Mouse (Mus musculus): ENCODE results near the gene Hs3st5.

Hs3st5 gene

DNA sequence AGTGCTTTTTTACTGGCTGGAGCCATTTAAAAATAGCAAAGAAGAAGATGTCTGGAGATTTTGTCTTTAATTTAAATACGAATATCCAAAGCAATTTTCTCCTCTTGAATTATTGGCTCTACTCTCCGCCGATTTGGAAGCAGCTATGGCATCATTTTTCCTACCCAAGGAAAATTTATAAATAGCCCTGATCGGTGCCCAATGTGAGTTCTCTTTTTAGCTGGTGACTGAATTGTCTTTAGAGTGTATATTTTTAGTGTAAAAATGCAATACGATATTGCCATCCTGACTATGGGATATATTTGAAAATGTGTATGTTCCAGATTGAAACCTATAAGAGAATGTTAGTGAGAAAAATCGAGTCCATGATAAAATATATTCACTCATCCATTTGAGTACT, 51.1 kb downstream of the Hs3st5 start:
- DNase-seq (ENCODE audit: low read depth, low spot score): no peak

DNA sequence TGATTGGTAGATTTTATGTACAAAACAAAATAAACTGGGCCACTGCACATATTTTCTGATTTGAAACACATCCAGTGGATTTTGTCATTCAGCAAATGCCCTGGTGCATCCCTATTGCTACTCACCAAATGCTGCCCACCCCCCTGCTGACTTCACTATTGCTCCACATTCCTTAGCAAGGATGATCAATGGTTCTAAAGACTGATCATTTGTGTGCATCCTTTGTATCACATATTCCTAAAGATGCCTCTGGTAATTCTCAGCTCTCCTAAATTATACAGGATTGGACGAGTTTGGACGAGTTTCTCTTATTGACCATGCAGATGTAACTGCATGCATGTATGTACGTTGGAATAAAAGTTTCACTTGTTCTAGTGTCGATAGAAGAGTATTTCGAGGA, 52.1 kb downstream of the Hs3st5 start:
- DNase-seq (ENCODE audit: low read depth, low spot score): peak; percentile 61

- DNase-seq (ENCODE audit: low read depth, low spot score): no peak
Observed at GRCm38 (mm10) chr10:36567258-36567657, 60.6 kb downstream of the Hs3st5 start.

GRCm38 (mm10) chr10:36572540-36572939, 65.9 kb downstream of the Hs3st5 start:
- no peak for DNase-seq (ENCODE audit: low read depth, low spot score)

- DNase-seq (ENCODE audit: low read depth, low spot score): no peak
Observed at GRCm38 (mm10) chr10:36578375-36579145, 71.9 kb downstream of the Hs3st5 start.

DNA sequence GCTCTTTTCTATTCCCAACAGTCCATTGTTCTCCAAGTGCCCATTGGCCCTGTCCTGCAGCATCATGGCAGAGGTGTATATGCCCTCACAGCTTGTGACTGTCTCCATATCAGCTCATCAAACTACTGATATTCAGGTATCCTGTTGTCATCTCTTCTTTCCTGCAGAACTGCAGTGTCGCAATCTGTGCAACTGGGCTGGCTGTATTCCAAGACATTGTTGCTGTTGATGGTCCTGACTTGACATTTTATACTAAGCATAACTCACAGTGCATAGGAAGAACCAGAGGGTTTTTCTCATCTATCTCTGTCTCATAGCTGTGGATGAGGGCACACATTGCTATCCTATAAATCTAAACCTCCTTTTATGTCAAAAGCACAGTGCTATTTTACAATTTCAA, 103.8 kb downstream of the Hs3st5 start:
- DNase-seq (ENCODE audit: low read depth, low spot score): peak; percentile 43

DNA sequence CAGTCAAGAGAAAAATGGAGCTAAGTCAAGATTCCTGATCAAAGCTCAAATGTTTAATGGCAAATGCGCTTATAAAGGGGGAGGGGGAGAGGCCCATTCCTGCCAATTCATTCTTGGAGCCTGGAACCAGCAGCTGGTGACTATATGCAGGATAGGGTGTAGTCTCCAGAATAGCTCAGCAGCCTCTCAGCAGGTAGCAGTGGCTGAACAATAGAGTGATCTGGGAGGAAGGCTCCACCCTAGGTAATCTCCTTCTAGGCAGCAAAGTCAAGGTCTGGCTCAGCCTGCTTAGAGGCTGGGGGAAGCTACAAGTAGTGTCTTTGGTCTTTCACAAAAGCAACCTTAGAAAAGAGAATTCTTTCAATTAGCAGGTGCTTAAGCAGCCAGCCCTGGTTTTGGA, 104.8 kb downstream of the Hs3st5 start:
- DNase-seq (ENCODE audit: low read depth, low spot score): peak; percentile 100

GRCm38 (mm10) chr10:36623037-36623436, 116.4 kb downstream of the Hs3st5 start:
- DNase-seq (ENCODE audit: low read depth, low spot score): peak; percentile 94

DNA sequence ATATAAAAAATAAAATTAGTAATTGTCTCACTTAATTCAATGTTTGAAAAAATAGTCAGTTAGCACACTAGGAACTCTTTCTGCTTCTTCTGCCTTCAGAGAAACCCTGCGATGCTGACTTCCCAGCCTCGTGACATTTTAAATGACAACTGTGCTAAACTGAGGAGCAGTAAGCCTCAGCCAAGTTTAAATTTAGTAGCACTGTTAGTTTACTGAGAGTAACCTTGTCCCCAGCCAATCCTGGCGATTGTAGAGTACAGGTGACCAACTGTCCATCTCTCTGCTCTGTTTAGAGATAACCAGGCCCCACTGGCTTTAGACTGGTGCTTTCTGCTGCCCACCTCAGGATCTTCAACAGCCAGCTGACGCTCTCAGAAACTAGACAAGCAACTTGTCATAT, 121.3 kb downstream of the Hs3st5 start:
- no peak for DNase-seq (ENCODE audit: low read depth, low spot score)

- DNase-seq (ENCODE audit: low read depth, low spot score): no peak
Observed at GRCm38 (mm10) chr10:36631746-36632145, 125.1 kb downstream of the Hs3st5 start.

GRCm38 (mm10) chr10:36650653-36651052, 144.0 kb downstream of the Hs3st5 start:
- no peak for DNase-seq (ENCODE audit: low read depth, low spot score)

GRCm38 (mm10) chr10:36713974-36714373, 207.4 kb downstream of the Hs3st5 start:
- no peak for DNase-seq (ENCODE audit: low read depth, low spot score)

DNA sequence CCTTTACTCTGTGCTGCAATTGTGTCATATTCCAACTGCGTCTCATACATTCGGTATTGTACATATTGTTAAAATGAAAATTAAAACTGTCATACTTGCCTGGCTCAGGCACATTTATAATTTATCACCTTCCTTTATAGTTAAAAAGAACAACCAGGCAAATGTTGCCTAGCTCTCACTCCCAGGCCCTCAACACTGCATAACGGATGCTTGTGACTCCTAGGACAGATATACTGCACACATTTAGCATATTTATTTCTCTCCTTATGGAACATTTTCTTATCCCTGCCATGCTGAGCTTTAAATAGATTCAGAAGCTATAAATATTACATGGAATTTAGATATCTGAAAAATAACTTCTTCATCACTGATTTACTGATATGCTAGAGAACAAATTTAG, 219.6 kb downstream of the Hs3st5 start:
- DNase-seq (ENCODE audit: low read depth, low spot score): no peak

- no peak for DNase-seq (ENCODE audit: low read depth, low spot score)
Observed at GRCm38 (mm10) chr10:36729361-36730098, 222.9 kb downstream of the Hs3st5 start.

- no peak for DNase-seq (ENCODE audit: low read depth, low spot score)
Observed at GRCm38 (mm10) chr10:36739375-36739774, 232.8 kb downstream of the Hs3st5 start.

GRCm38 (mm10) chr10:36750021-36750420, 243.4 kb downstream of the Hs3st5 start:
- peak; percentile 39 for DNase-seq (ENCODE audit: low read depth, low spot score)

- no peak for DNase-seq (ENCODE audit: low read depth, low spot score)
Observed at GRCm38 (mm10) chr10:36754471-36754870, 247.9 kb downstream of the Hs3st5 start.

GRCm38 (mm10) chr10:36773595-36773994, 267.0 kb downstream of the Hs3st5 start:
- DNase-seq (ENCODE audit: low read depth, low spot score): no peak

DNA sequence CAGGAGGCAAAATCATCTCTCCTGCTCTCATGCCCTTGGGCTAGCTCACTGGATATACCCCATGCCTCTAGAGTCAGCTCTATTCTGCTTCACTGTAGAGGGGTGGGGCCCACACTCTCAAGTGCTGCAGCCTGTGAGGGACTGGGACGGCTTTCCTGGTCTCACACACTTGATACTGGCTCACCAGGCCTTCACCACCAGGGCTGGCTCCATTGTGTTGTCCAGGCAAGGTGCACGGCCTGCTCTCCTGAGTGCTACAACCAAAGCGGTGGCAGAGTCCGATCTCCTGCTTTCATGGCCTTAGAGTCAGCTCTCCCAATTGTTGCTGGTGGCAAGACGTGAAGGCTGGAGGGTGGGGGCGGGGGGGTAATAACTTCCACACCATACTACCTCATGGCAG, 268.3 kb downstream of the Hs3st5 start:
- DNase-seq (ENCODE audit: low read depth, low spot score): no peak

- DNase-seq (ENCODE audit: low read depth, low spot score): peak; percentile 51
Observed at GRCm38 (mm10) chr10:36781641-36782040, 275.0 kb downstream of the Hs3st5 start.

DNA sequence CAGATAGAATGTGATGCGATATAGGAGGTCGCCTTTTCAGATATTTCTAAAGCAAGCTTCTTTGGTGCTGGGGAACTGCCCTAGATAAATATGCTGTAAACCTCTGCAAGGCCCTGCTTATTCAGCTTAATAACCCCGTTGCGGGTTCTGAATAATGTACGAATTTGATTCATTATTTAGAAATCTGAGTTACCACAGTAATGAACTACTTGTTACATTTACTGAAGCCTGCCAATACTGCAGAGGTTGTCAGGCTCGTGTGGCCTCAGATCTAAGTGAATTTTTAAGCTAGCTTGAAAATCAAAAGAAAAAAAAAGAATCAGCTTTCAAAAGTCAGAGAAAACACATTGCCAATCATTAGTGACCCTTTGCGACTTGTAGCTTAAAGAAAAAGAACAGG, 280.4 kb downstream of the Hs3st5 start:
- no peak for DNase-seq (ENCODE audit: low read depth, low spot score)

- peak; percentile 40 for DNase-seq (ENCODE audit: low read depth, low spot score)
Observed at GRCm38 (mm10) chr10:36791771-36792170, 285.2 kb downstream of the Hs3st5 start.

- DNase-seq (ENCODE audit: low read depth, low spot score): no peak
Observed at GRCm38 (mm10) chr10:36795311-36795710, 288.7 kb downstream of the Hs3st5 start.

Data from R1 (cell line).